Mouse (Mus musculus) erythroblast, embryonic 14.5 days (primary cell): ENCODE data around the gene Gm37240.

Experiments used
- GATA1 ChIP-seq: IDR thresholded peaks from 2 replicates; pipeline ENCODE4 v1.6.1; 2012; ENCODE audit warnings: low read length, inconsistent platforms, mixed read lengths
- TAL1 ChIP-seq: IDR thresholded peaks from 3 replicates; pipeline ENCODE4 v1.6.1; 2012; ENCODE audit warnings: low read length, inconsistent platforms, mixed read lengths

GRCm38 (mm10) chr3:84946381-84946780 lies 940.9 kb downstream of the Gm37240 start:
- TF ChIP-seq GATA1 (no peak), TAL1 (no peak)
